ENCODE assay signal across 20 mouse cellular contexts in the genomic region with DNA sequence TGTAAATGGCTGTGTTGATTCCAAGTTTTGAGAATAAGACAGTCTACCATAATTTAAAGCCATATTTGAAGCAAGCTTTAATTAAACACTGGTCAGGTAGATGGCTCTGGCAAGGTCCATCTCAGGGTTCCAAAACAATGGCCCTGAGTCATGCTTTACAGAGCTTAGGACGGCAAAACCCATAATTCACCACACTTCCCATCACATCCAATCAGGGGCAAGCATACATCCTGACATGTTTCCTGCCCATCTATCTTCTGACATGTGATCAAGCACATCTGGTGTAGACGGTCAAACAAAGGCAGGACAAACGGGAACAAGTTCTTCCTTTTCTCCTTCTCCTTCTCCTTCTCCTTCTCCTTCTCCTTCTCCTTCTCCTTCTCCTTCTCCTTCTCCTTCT.
"Had no signal": no experiment of that assay in that cellular context is flagged by ENCODE, and none has a peak within 500 bp of the region (broad histone marks: within the 10 kb centered on the region; RNA-seq: fewer than 3 reads in every experiment).

No protein-coding gene starts in this region.

- H3K4me2 ChIP-seq: heart, embryonic 11.5 days; heart, embryonic 13.5 days; heart, embryonic 15.5 days; hindbrain, embryonic 13.5 days; hindbrain, embryonic 15.5 days; kidney, embryonic 15.5 days; limb, embryonic 12.5 days had no signal

- H3K36me3 ChIP-seq: heart, embryonic 13.5 days; heart, embryonic 15.5 days; hindbrain, embryonic 13.5 days; hindbrain, embryonic 15.5 days; kidney, embryonic 15.5 days; limb, embryonic 10.5 days; limb, embryonic 12.5 days had no signal

- ATAC-seq: hindbrain, postnatal 0 days; intestine, embryonic 16.5 days had no signal

- H3K4me3 ChIP-seq: gastrocnemius, adult 2 months; heart, adult 2 months; heart, embryonic 13.5 days; heart, embryonic 15.5 days; hindbrain, embryonic 13.5 days; hindbrain, embryonic 15.5 days; kidney, embryonic 15.5 days; left cerebral cortex, adult 2 months; limb, embryonic 10.5 days; limb, embryonic 12.5 days had no signal

- H3K27me3 ChIP-seq: heart, embryonic 13.5 days; heart, embryonic 15.5 days; hindbrain, embryonic 13.5 days; hindbrain, embryonic 15.5 days; kidney, embryonic 15.5 days; limb, embryonic 12.5 days had no signal

- H3K9ac ChIP-seq: heart, embryonic 13.5 days; heart, embryonic 15.5 days; hindbrain, embryonic 13.5 days; hindbrain, embryonic 15.5 days; kidney, embryonic 15.5 days; limb, embryonic 12.5 days had no signal

- DNase-seq: gastrocnemius, adult 2 months; gastrocnemius, postnatal 14 days; gastrocnemius, postnatal 36 days; heart, adult 11 months; heart, adult 2 months; heart, postnatal 14 days; heart, postnatal 36 days; layer of hippocampus, adult 9-11 months; liver had no signal

- H3K9me3 ChIP-seq: heart, embryonic 13.5 days; heart, embryonic 15.5 days; hindbrain, embryonic 13.5 days; hindbrain, embryonic 15.5 days; kidney, embryonic 15.5 days; limb, embryonic 10.5 days; limb, embryonic 12.5 days had no signal

- H3K27ac ChIP-seq: gastrocnemius, adult 2 months; heart, adult 2 months; heart, embryonic 13.5 days; heart, embryonic 15.5 days; hindbrain, embryonic 13.5 days; hindbrain, embryonic 15.5 days; hindbrain, postnatal 0 days; kidney, embryonic 15.5 days; left cerebral cortex, adult 2 months; limb, embryonic 10.5 days; limb, embryonic 12.5 days had no signal
